Mouse (Mus musculus): Measurements from ENCODE around the gene Elp4. TPM values are rescaled to one million over a fixed set of nuclear protein-coding genes. Genes with fewer than 3 reads are reported as not detected.

Elp4 gene
- total and polyA plus RNA-seq, 2 experiments from 2014 or later = 25.6 to 27.4 TPM

DNA sequence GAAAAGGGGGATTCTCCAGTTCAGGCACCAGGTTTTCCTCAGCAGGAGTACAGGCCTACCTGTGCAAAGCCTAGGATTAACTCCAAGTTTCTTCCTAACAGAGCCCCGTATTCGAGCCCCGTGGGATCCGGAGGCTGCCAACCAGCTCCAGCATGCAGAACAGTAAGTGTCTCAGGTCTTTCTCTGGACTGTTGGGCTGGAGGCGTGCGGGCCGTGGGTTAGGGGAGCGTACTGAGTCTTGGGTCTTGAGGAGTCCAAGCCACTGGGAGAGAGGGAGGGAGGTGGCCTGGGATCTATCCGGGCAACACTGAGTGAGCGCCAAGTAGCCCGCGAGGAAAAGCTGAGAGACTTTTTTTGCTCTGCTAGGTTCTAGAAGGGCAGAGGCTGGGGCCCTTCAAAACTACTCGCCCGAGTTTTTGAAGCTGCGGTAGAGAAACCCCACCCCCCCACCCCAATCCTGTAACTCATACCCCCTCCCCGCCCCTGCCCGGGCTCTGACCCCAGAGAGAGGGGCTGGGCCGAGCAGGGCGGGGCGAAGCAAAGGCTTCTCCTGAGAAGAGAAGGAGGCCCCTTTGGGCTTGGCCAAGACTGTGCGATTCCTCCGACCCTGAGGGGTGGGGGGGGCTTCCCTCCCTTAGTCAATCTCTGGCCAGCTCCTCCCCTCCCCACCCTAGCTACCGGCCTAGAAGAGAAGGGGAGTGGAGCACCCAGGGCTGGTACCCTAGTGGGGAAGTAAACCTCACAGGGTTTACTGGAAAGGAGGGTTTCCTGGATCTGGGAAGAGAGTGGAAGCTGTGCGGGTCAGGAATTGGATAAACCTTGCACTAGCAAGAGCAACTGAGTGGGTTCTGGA lies 224.0 kb downstream of the Elp4 start:
- Histone ChIP-seq H3K27ac (ENCODE audit: low read depth, low read length) (peak overlapping the region; percentile 23), H3K4me1 (ENCODE audit: insufficient read depth) (no peaks in the 10 kb centered on the region), H3K27me3 (ENCODE audit: insufficient read depth, low read length) (peaks cover 21% of the 10 kb centered on the region), H3K36me3 (ENCODE audit: insufficient read depth) (no peaks in the 10 kb centered on the region), H3K9ac (no peak overlapping the region), H3K9me3 (ENCODE audit: low read length) (no peaks in the 10 kb centered on the region), H3K4me2 (ENCODE audit: low read depth) (peak overlapping the region; percentile 72), H3K4me3 (ENCODE audit: low read depth, low read length) (peak overlapping the region; percentile 9; the same call in 1 of the 2 replicates)
- 10% methylated on average over 23 of the region's 24 CpGs for WGBS
- ATAC-seq (peak; percentile 40), DNase-seq (no peak)
- TF ChIP-seq CTCF (IDR thresholded peaks at IDR 0.05; ENCODE audit: low read depth) = no peak

DNA sequence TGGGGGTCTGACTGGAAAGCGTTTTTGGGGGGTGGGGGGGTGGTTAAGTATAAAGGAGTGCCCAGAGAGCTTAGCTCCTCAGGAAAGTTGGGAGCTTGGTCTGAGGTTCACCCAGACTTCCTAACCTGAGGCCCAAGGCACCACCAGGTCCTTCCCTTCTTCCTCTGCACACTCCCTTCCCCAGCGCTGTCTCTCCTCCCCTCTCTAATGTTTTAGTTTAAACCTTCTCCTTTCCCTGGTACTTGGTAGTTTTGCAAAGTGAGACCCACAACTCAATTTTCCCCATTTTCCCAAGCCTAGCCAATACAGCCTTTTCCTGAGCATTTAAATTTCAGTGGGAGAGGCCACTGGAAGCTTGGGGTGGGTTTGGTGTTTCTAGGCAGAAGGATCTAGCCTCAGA lies 225.0 kb downstream of the Elp4 start:
- no peak for TF ChIP-seq CTCF (IDR thresholded peaks at IDR 0.05; ENCODE audit: low read depth)
- ATAC-seq = no peak
- no peaks in the 10 kb centered on the region for H3K4me1 ChIP-seq (ENCODE audit: insufficient read depth)
- H3K4me3 ChIP-seq (ENCODE audit: low read depth, low read length) = peak overlapping the region; percentile 16; the same call in 1 of the 2 replicates
- H3K36me3 ChIP-seq (ENCODE audit: insufficient read depth) = no peaks in the 10 kb centered on the region
- peaks cover 19% of the 10 kb centered on the region for H3K27me3 ChIP-seq (ENCODE audit: insufficient read depth, low read length)
- H3K4me2 ChIP-seq (ENCODE audit: low read depth) = peak overlapping the region; percentile 72
- DNase-seq = no peak
- H3K9ac ChIP-seq = no peak overlapping the region
- no peak overlapping the region for H3K27ac ChIP-seq (ENCODE audit: low read depth, low read length)
- H3K9me3 ChIP-seq (ENCODE audit: low read length) = no peaks in the 10 kb centered on the region
- WGBS = 4% methylated on average over 2 of the region's 2 CpGs

DNA sequence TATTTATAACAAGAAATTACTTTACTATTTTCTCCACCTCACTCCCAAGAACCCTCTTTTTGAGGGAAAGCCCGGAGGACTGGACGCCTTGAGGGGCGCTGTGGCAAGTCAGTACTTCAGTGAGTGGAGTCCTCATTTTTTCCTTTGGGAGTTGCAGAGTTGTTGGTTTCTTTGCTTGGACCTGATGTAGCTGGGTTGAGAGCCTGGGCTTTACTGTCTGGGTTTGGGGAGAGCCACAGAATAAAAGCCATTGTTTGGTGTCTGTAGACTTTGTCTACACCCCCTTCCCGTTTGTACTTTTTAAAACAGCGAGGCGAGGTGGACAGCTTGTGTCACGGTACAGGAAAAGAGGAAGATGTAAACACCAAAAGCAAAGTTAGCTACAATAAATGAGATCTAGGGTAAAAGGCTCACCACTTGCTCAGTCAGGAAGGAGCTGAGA lies 225.5 kb downstream of the Elp4 start:
- TF ChIP-seq CTCF (IDR thresholded peaks at IDR 0.05; ENCODE audit: low read depth) = no peak
- no peaks in the 10 kb centered on the region for H3K36me3 ChIP-seq (ENCODE audit: insufficient read depth)
- 11% methylated on average over 7 of the region's 7 CpGs for WGBS
- H3K4me3 ChIP-seq (ENCODE audit: low read depth, low read length) = peak overlapping the region; percentile 16
- H3K4me2 ChIP-seq (ENCODE audit: low read depth) = peak overlapping the region; percentile 72
- H3K9me3 ChIP-seq (ENCODE audit: low read length) = no peaks in the 10 kb centered on the region
- DNase-seq = no peak
- no peaks in the 10 kb centered on the region for H3K4me1 ChIP-seq (ENCODE audit: insufficient read depth)
- peaks cover 20% of the 10 kb centered on the region for H3K27me3 ChIP-seq (ENCODE audit: insufficient read depth, low read length)
- H3K27ac ChIP-seq (ENCODE audit: low read depth, low read length) = no peak overlapping the region
- 0 out of 2 replicates have a peak overlapping the region, but pooled peaks have one; percentile 7 for H3K9ac ChIP-seq
- ATAC-seq = no peak

DNA sequence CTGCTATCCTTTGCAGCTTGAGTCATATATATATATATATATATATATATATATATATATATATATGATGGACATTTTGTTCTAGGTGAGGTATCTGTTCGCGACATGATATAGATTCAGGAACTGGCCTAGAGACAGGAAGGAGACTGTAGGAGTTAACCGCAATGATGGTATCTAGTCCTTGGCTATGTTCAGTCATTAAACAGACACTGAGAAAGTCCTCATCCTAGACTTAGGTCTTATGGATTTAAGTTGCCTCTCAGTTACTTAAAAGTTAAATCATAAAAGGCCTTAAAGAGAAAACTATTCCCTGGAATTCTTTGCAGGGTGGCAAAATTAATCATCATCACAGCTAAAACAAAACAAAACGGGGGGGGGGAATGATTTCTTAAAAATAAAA lies 226.1 kb downstream of the Elp4 start:
- no peak overlapping the region for H3K9ac ChIP-seq
- no peak for DNase-seq

DNA sequence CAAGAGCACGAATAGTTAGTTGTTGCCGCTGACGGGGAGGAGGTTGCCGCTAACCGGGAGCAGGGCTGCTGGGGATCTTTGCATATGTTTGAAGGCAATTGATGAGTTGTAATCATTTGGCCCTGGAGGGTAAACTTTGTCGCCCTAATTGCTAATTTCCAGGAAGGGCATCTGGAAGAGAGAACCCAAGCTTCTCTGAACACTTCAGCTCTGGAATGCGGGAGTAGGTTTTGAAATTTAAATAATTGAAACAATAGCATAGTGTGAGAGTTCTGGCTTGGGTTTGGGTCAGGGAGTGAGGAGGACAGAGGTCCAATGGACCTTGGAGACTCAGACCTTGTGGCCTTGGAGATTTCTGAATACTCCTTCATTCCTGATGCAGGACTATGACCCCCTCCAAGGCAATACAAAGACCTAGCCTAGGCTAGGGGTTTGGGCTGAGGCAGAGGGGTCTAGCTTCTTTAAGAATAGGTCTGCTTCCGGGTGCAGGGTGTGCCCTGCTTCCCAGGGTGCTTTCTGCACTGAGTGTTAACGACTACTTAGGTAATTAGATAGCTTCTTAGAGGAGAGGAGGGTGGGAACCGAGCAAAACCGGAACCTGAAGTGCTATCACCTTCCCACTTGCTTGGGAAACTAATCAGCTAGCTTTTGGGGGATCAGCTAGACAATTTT lies 226.8 kb downstream of the Elp4 start:
- Histone ChIP-seq H3K4me3 (ENCODE audit: low read depth, low read length) (peak overlapping the region; percentile 45), H3K27ac (ENCODE audit: low read depth, low read length) (peak overlapping the region; percentile 62; the same call in 1 of the 2 replicates), H3K27me3 (ENCODE audit: insufficient read depth, low read length) (peaks cover 28% of the 10 kb centered on the region), H3K4me2 (ENCODE audit: low read depth) (peak overlapping the region; percentile 72), H3K4me1 (ENCODE audit: insufficient read depth) (no peaks in the 10 kb centered on the region), H3K9me3 (ENCODE audit: low read length) (no peaks in the 10 kb centered on the region), H3K36me3 (ENCODE audit: insufficient read depth) (no peaks in the 10 kb centered on the region), H3K9ac (peak overlapping the region; percentile 25; the same call in 1 of the 2 replicates)
- WGBS = 9% methylated on average over 11 of the region's 11 CpGs
- DNase-seq (no peak), ATAC-seq (no peak)
- TF ChIP-seq CTCF (IDR thresholded peaks at IDR 0.05; ENCODE audit: low read depth) = no peak

More for the DNA sequence above, 226.1 kb downstream of the Elp4 start:
- 13% methylated on average over 4 of the region's 4 CpGs for WGBS
- Histone ChIP-seq H3K4me3 (ENCODE audit: low read depth, low read length) (peak overlapping the region; percentile 45), H3K4me1 (ENCODE audit: insufficient read depth) (no peaks in the 10 kb centered on the region), H3K27me3 (ENCODE audit: insufficient read depth, low read length) (peaks cover 23% of the 10 kb centered on the region), H3K36me3 (ENCODE audit: insufficient read depth) (no peaks in the 10 kb centered on the region), H3K27ac (ENCODE audit: low read depth, low read length) (no peak overlapping the region), H3K4me2 (ENCODE audit: low read depth) (peak overlapping the region; percentile 72), H3K9me3 (ENCODE audit: low read length) (no peaks in the 10 kb centered on the region)
- TF ChIP-seq CTCF (IDR thresholded peaks at IDR 0.05; ENCODE audit: low read depth) = no peak
- ATAC-seq = no peak

DNA sequence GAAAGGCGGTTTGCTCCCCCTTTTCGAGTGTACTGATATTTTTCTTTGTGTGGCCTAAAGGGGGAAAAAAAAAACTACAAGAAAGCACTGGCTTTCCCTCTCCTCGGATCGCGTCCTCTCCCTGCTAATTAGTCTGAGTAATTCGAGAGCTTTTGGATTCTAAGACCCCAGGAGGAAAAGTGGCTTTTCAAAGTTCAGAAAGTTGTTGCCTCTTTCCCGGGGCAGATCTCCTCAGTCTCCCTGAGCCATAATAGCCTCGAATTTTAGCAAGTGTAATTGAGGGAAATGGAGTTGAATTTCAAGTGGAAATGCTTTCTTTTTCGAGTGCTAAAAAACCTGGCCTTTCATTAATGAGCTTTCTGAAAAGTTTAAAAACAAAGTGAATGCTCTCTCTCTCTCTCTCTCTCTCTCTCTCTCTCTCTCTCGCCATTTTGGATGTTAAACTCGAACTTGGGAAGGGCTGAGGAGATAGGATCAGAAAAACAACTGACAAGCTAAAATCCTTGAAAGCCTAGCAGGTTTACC lies 227.4 kb downstream of the Elp4 start:
- peak overlapping the region; percentile 53 for H3K9ac ChIP-seq
- H3K27me3 ChIP-seq (ENCODE audit: insufficient read depth, low read length) = peaks cover 29% of the 10 kb centered on the region
- DNase-seq (no peak), ATAC-seq (no peak)
- H3K27ac ChIP-seq (ENCODE audit: low read depth, low read length) = peak overlapping the region; percentile 62
- no peaks in the 10 kb centered on the region for H3K9me3 ChIP-seq (ENCODE audit: low read length)
- 5% methylated on average over 11 of the region's 11 CpGs for WGBS
- H3K4me2 ChIP-seq (ENCODE audit: low read depth) = peak overlapping the region; percentile 72
- no peaks in the 10 kb centered on the region for H3K4me1 ChIP-seq (ENCODE audit: insufficient read depth)
- H3K36me3 ChIP-seq (ENCODE audit: insufficient read depth) = no peaks in the 10 kb centered on the region
- no peak for TF ChIP-seq CTCF (IDR thresholded peaks at IDR 0.05; ENCODE audit: low read depth)
- H3K4me3 ChIP-seq (ENCODE audit: low read depth, low read length) = peak overlapping the region; percentile 45
